Mouse (Mus musculus): ENCODE data around the gene Nfkbib. TPM values are rescaled to one million over a fixed set of nuclear protein-coding genes. Genes with fewer than 3 reads are reported as not detected.
A peak's percentile ranks its signal among the peaks of the same experiment; 100 is the strongest.

Nfkbib gene
- polyA plus RNA-seq, 1 experiment from 2014 or later, result 30.0 TPM

GRCm38 (mm10) chr7:28785161-28785560 is 17.8 kb upstream of the Nfkbib start:
- Histone ChIP-seq H3K4me3 (no peak overlapping the region), H3K27me3 (replicated peaks) (no peaks in the 10 kb centered on the region), H3K4me1 (replicated peaks) (peaks cover 31% of the 10 kb centered on the region), H3K9ac (no peak overlapping the region), H3K4me2 (no peak overlapping the region), H3K27ac (ENCODE audit: poor library complexity, severe bottlenecking) (no peak overlapping the region), H3K36me3 (peaks cover 41% of the 10 kb centered on the region), H3K9me3 (replicated peaks) (no peaks in the 10 kb centered on the region)
- WGBS, result 75% methylated on average over 5 of the region's 5 CpGs
- ATAC-seq (ENCODE audit: insufficient number of reproducible peaks, low FRiP score), result no peak

- Histone ChIP-seq H3K27ac (ENCODE audit: poor library complexity, severe bottlenecking) (no peak overlapping the region), H3K9ac (0 out of 2 replicates have a peak overlapping the region, but pooled peaks have one; percentile 13), H3K36me3 (peaks cover 36% of the 10 kb centered on the region)
Measured at GRCm38 (mm10) chr7:28781261-28781663, 13.9 kb upstream of the Nfkbib start.

GRCm38 (mm10) chr7:28780857-28781256 is 13.5 kb upstream of the Nfkbib start:
- 65% methylated on average over 7 of the region's 7 CpGs for WGBS
- peaks cover 35% of the 10 kb centered on the region for H3K36me3 ChIP-seq
- H3K27ac ChIP-seq (ENCODE audit: poor library complexity, severe bottlenecking), result no peak overlapping the region
- no peaks in the 10 kb centered on the region for H3K9me3 ChIP-seq (replicated peaks)
- H3K4me3 ChIP-seq, result no peak overlapping the region
- ATAC-seq (ENCODE audit: insufficient number of reproducible peaks, low FRiP score), result no peak
- no peak overlapping the region for H3K9ac ChIP-seq
- no peak overlapping the region for H3K4me2 ChIP-seq
- peaks cover 26% of the 10 kb centered on the region for H3K4me1 ChIP-seq (replicated peaks)
- H3K27me3 ChIP-seq (replicated peaks), result no peaks in the 10 kb centered on the region

More at GRCm38 (mm10) chr7:28781261-28781663, 13.9 kb upstream of the Nfkbib start:
- Histone ChIP-seq H3K27me3 (replicated peaks) (no peaks in the 10 kb centered on the region), H3K4me1 (replicated peaks) (peaks cover 26% of the 10 kb centered on the region), H3K9me3 (replicated peaks) (no peaks in the 10 kb centered on the region), H3K4me2 (no peak overlapping the region), H3K4me3 (no peak overlapping the region)
- no peak for ATAC-seq (ENCODE audit: insufficient number of reproducible peaks, low FRiP score)
- WGBS, result 89% methylated on average over 8 of the region's 8 CpGs

GRCm38 (mm10) chr7:28780067-28780658 is 12.9 kb upstream of the Nfkbib start:
- no peak overlapping the region for H3K27ac ChIP-seq (ENCODE audit: poor library complexity, severe bottlenecking)

GRCm38 (mm10) chr7:28778825-28779224 is 11.5 kb upstream of the Nfkbib start:
- Histone ChIP-seq H3K27ac (ENCODE audit: poor library complexity, severe bottlenecking) (no peak overlapping the region), H3K9me3 (replicated peaks) (no peaks in the 10 kb centered on the region), H3K36me3 (peaks cover 21% of the 10 kb centered on the region), H3K4me3 (no peak overlapping the region), H3K4me2 (no peak overlapping the region), H3K4me1 (replicated peaks) (peaks cover 26% of the 10 kb centered on the region), H3K9ac (no peak overlapping the region), H3K27me3 (replicated peaks) (no peaks in the 10 kb centered on the region)
- WGBS, result 85% methylated on average over 9 of the region's 9 CpGs
- no peak for ATAC-seq (ENCODE audit: insufficient number of reproducible peaks, low FRiP score)

More at GRCm38 (mm10) chr7:28780067-28780658, 12.9 kb upstream of the Nfkbib start:
- WGBS, result 47% methylated on average over 6 of the region's 6 CpGs
- Histone ChIP-seq H3K27me3 (replicated peaks) (no peaks in the 10 kb centered on the region), H3K36me3 (peaks cover 30% of the 10 kb centered on the region), H3K4me2 (no peak overlapping the region), H3K4me1 (replicated peaks) (peaks cover 26% of the 10 kb centered on the region), H3K9me3 (replicated peaks) (no peaks in the 10 kb centered on the region), H3K4me3 (no peak overlapping the region), H3K9ac (no peak overlapping the region)
- 0 out of 2 replicates have a peak, but pooled peaks have one; percentile 42 for ATAC-seq (ENCODE audit: insufficient number of reproducible peaks, low FRiP score)

- 88% methylated on average over 7 of the region's 7 CpGs for WGBS
- H3K4me3 ChIP-seq, result no peak overlapping the region
- H3K4me1 ChIP-seq (replicated peaks), result peaks cover 4% of the 10 kb centered on the region
- no peaks in the 10 kb centered on the region for H3K9me3 ChIP-seq (replicated peaks)
- H3K36me3 ChIP-seq, result peaks cover 14% of the 10 kb centered on the region; the same call in 1 of the 2 replicates
- H3K4me2 ChIP-seq, result no peak overlapping the region
- no peak overlapping the region for H3K27ac ChIP-seq (ENCODE audit: poor library complexity, severe bottlenecking)
- no peak for ATAC-seq (ENCODE audit: insufficient number of reproducible peaks, low FRiP score)
- H3K9ac ChIP-seq, result no peak overlapping the region
- no peaks in the 10 kb centered on the region for H3K27me3 ChIP-seq (replicated peaks)
Measured at GRCm38 (mm10) chr7:28775129-28775528, 7.8 kb upstream of the Nfkbib start.

GRCm38 (mm10) chr7:28774164-28774563 is 6.9 kb upstream of the Nfkbib start:
- no peak overlapping the region for H3K4me2 ChIP-seq
- no peak overlapping the region for H3K27ac ChIP-seq (ENCODE audit: poor library complexity, severe bottlenecking)
- H3K4me1 ChIP-seq (replicated peaks), result peaks cover 3% of the 10 kb centered on the region; the same call in 1 of the 2 replicates
- peaks cover 14% of the 10 kb centered on the region; the same call in 1 of the 2 replicates for H3K36me3 ChIP-seq
- H3K9ac ChIP-seq, result no peak overlapping the region
- no peaks in the 10 kb centered on the region for H3K27me3 ChIP-seq (replicated peaks)
- no peaks in the 10 kb centered on the region for H3K9me3 ChIP-seq (replicated peaks)
- no peak for ATAC-seq (ENCODE audit: insufficient number of reproducible peaks, low FRiP score)
- no peak overlapping the region for H3K4me3 ChIP-seq
- WGBS, result 73% methylated on average over 12 of the region's 12 CpGs

GRCm38 (mm10) chr7:28773163-28773562 is 5.9 kb upstream of the Nfkbib start:
- WGBS, result 64% methylated on average over 3 of the region's 3 CpGs
- Histone ChIP-seq H3K4me3 (no peak overlapping the region), H3K4me2 (no peak overlapping the region), H3K27me3 (replicated peaks) (no peaks in the 10 kb centered on the region), H3K9ac (no peak overlapping the region), H3K27ac (ENCODE audit: poor library complexity, severe bottlenecking) (no peak overlapping the region), H3K9me3 (replicated peaks) (no peaks in the 10 kb centered on the region), H3K4me1 (replicated peaks) (peaks cover 3% of the 10 kb centered on the region; the same call in 1 of the 2 replicates), H3K36me3 (0 out of 2 replicates have a peak, but pooled peaks cover 10% of the 10 kb centered on the region)
- no peak for ATAC-seq (ENCODE audit: insufficient number of reproducible peaks, low FRiP score)

- Histone ChIP-seq H3K4me1 (replicated peaks) (peaks cover 11% of the 10 kb centered on the region), H3K27me3 (replicated peaks) (no peaks in the 10 kb centered on the region), H3K4me3 (no peak overlapping the region), H3K9ac (no peak overlapping the region), H3K36me3 (0 out of 2 replicates have a peak, but pooled peaks cover 10% of the 10 kb centered on the region), H3K4me2 (no peak overlapping the region), H3K27ac (ENCODE audit: poor library complexity, severe bottlenecking) (no peak overlapping the region), H3K9me3 (replicated peaks) (no peaks in the 10 kb centered on the region)
- ATAC-seq (ENCODE audit: insufficient number of reproducible peaks, low FRiP score), result no peak
- 90% methylated on average over 11 of the region's 11 CpGs for WGBS
Measured at GRCm38 (mm10) chr7:28771867-28772266, 4.6 kb upstream of the Nfkbib start.

GRCm38 (mm10) chr7:28770309-28770708 is 3.0 kb upstream of the Nfkbib start:
- ATAC-seq (ENCODE audit: insufficient number of reproducible peaks, low FRiP score), result no peak
- Histone ChIP-seq H3K9me3 (replicated peaks) (no peaks in the 10 kb centered on the region), H3K27ac (ENCODE audit: poor library complexity, severe bottlenecking) (no peak overlapping the region), H3K36me3 (0 out of 2 replicates have a peak, but pooled peaks cover 8% of the 10 kb centered on the region), H3K4me1 (replicated peaks) (peaks cover 17% of the 10 kb centered on the region), H3K9ac (no peak overlapping the region), H3K27me3 (replicated peaks) (no peaks in the 10 kb centered on the region), H3K4me3 (no peak overlapping the region), H3K4me2 (no peak overlapping the region)
- 72% methylated on average over 3 of the region's 3 CpGs for WGBS

GRCm38 (mm10) chr7:28769414-28769958 is 2.2 kb upstream of the Nfkbib start:
- WGBS, result 90% methylated on average over 9 of the region's 9 CpGs
- H3K9ac ChIP-seq, result no peak overlapping the region
- H3K27me3 ChIP-seq (replicated peaks), result no peaks in the 10 kb centered on the region
- H3K36me3 ChIP-seq, result 0 out of 2 replicates have a peak, but pooled peaks cover 4% of the 10 kb centered on the region
- ATAC-seq (ENCODE audit: insufficient number of reproducible peaks, low FRiP score), result no peak
- no peak overlapping the region for H3K4me2 ChIP-seq
- peaks cover 24% of the 10 kb centered on the region for H3K4me1 ChIP-seq (replicated peaks)
- no peak overlapping the region for H3K27ac ChIP-seq (ENCODE audit: poor library complexity, severe bottlenecking)
- H3K9me3 ChIP-seq (replicated peaks), result no peaks in the 10 kb centered on the region
- H3K4me3 ChIP-seq, result no peak overlapping the region
